Mouse (Mus musculus): ENCODE measurements around the gene Pdzk1ip1. TPM values are rescaled to one million over a fixed set of nuclear protein-coding genes. Genes with fewer than 3 reads are reported as not detected.

Gene Pdzk1ip1
- polyA plus RNA-seq, 1 experiment from 2014 or later, result 3.0 TPM

DNA sequence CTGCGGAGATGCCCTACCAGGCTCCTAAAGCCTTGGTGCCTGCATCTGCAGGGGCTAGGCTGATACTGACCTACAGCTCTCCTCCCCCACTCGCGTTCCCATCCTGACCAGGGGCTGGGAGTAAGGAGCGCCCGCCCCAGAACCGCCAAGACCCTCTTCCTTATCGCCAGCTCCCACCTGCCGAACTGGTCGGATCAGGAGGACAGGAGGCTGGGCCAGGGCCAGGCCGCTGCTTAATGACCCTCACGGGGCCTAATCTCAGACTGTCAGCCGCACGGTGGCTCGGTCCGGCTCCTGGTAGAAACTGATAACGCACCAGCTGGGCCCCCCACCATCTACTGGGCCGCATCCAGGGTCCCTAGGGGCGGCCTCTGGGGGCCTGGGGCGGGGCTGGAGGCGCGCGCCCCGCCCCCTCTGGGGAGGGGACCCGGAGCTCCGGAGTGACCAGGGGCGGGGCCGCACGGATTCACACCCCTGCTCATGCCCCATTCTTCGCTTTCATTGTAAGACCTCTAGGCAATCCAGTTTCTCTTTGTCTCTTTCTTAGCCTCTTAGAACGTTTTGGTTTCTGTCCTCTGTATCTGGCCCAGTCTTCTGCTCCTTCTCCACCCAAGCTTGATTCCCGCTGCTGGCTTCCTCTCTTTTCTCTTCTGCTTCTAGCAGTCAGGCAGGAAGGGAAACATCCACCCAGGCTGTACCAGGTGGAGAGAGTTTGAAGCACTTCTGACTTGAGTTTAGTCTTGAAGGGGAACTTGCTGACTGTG, 7.3 kb downstream of the Pdzk1ip1 start:
- H3K4me3 ChIP-seq (replicated peaks), result peak overlapping the region; percentile 45
- H3K27me3 ChIP-seq (replicated peaks), result peaks cover 56% of the 10 kb centered on the region
- no peaks in the 10 kb centered on the region for H3K36me3 ChIP-seq
- H3K9ac ChIP-seq (replicated peaks), result peak overlapping the region; percentile 56
- peak; percentile 57 for ATAC-seq (ENCODE audit: low FRiP score)
- H3K4me2 ChIP-seq, result peak overlapping the region; percentile 93
- no peak overlapping the region for H3K27ac ChIP-seq (replicated peaks)
- H3K9me3 ChIP-seq (replicated peaks), result no peaks in the 10 kb centered on the region
- under 1% methylated on average over 31 of the region's 31 CpGs for WGBS
- peaks cover 17% of the 10 kb centered on the region for H3K4me1 ChIP-seq

DNA sequence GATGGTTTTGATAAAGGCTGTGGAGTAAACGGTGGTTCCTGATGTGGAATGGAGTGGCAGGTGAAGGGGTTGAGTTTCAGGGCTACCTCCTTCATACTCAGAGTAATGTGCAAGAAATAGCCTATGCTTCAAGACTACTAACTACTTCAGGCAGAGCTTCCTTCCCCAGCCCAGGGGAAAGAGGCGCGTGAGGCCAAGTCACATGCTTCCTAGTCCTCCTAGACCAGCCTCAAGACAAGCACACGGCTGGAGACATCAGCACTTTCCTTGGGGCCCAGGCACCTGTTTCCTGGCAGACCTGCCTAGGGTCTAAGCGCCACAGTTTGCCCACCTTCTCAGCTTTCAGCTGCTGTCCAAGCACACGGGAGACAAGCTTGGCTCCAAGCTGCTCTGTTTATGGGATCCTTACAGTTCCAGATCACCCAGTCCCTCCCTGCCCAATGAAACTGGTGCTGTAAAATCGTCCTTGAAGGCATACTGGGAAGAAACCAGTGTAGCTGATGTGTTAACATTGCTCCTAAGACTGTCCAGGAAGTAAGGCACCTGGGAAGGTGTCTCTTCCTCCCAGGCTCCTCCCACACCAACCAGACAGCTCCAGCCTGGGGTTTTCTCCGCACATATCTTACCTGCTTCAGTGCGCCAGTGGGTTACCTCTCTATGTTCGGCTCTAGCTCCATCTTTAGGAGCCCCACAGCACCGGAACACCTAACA, 8.1 kb downstream of the Pdzk1ip1 start:
- no peaks in the 10 kb centered on the region for H3K36me3 ChIP-seq
- H3K9ac ChIP-seq (replicated peaks), result 0 out of 2 replicates have a peak overlapping the region, but pooled peaks have one; percentile 15
- peak overlapping the region; percentile 93 for H3K4me2 ChIP-seq
- peak; percentile 51 for ATAC-seq (ENCODE audit: low FRiP score)
- H3K27ac ChIP-seq (replicated peaks), result no peak overlapping the region
- no peaks in the 10 kb centered on the region for H3K9me3 ChIP-seq (replicated peaks)
- H3K4me3 ChIP-seq (replicated peaks), result peak overlapping the region; percentile 18
- H3K27me3 ChIP-seq (replicated peaks), result peaks cover 60% of the 10 kb centered on the region
- WGBS, result 19% methylated on average over 11 of the region's 11 CpGs
- H3K4me1 ChIP-seq, result peaks cover 17% of the 10 kb centered on the region

DNA sequence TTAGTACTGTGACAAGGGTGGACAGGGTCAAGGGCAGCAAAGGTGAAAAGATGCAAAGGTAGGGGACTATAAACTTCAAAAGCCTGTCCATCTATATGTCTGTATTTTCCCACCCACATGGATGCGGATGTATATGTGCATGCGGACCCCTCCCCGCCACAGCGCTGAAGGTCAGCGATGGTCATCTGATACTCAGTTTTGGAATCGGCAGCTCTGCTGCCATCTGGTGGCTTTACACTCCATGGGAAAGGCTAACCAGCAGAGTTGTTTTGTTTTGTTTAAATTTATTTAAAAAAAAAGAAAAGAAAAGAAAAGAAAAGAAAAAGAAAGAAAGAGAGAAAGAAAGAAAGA, 8.6 kb downstream of the Pdzk1ip1 start:
- Histone ChIP-seq H3K4me1 (peaks cover 17% of the 10 kb centered on the region), H3K36me3 (no peaks in the 10 kb centered on the region), H3K9me3 (replicated peaks) (no peaks in the 10 kb centered on the region), H3K9ac (replicated peaks) (0 out of 2 replicates have a peak overlapping the region, but pooled peaks have one; percentile 15), H3K27me3 (replicated peaks) (peaks cover 60% of the 10 kb centered on the region), H3K27ac (replicated peaks) (no peak overlapping the region), H3K4me3 (replicated peaks) (peak overlapping the region; percentile 18), H3K4me2 (peak overlapping the region; percentile 93)
- under 1% methylated on average over 6 of the region's 6 CpGs for WGBS
- peak; percentile 63 for ATAC-seq (ENCODE audit: low FRiP score)

DNA sequence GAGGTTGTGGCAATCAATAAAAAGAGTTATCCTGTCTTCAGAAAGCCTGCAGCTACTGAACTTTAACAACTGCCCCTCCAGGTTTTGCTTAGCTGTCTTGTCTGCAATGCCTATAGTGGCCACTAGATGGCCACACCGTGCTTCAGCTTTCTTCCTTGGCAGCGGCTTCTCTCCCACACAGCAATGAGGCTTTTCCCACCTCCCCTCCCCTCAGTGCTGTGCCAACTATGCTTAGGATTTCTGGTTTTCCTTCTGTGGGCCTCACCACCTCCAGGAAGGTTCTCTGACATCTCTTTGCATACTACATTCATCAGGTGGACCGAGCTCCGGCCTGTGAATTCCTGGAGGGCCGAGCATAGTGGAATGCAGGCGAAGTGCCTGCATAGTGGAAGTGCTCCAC, 13.2 kb downstream of the Pdzk1ip1 start:
- 0 out of 2 replicates have a peak overlapping the region, but pooled peaks have one; percentile 17 for H3K4me2 ChIP-seq
- H3K27me3 ChIP-seq (replicated peaks), result peaks cover 30% of the 10 kb centered on the region
- no peaks in the 10 kb centered on the region for H3K36me3 ChIP-seq
- WGBS, result 45% methylated on average over 6 of the region's 6 CpGs
- no peak overlapping the region for H3K27ac ChIP-seq (replicated peaks)
- no peak overlapping the region for H3K9ac ChIP-seq (replicated peaks)
- peak; percentile 78 for ATAC-seq (ENCODE audit: low FRiP score)
- H3K9me3 ChIP-seq (replicated peaks), result no peaks in the 10 kb centered on the region
- no peak overlapping the region for H3K4me3 ChIP-seq (replicated peaks)
- peaks cover 5% of the 10 kb centered on the region for H3K4me1 ChIP-seq

DNA sequence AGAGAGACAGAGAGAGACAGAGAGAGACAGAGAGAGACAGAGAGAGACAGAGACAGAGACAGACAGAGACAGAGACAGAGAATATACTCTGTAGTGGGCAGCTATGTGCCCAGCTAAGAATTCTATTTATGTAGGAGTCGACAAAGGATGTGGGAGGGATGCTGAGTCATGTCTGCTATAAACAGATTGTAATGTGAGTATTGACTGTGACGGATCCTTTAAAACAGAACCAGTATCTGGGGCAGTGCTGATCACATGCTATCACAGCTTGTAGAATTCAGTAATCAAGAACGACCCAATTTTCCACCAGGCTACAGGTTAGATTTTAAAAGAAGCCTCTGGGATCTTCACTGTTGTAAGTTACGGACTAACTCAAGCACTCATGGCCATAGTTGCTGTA, 15.0 kb downstream of the Pdzk1ip1 start:
- Histone ChIP-seq H3K9me3 (replicated peaks) (no peaks in the 10 kb centered on the region), H3K9ac (replicated peaks) (no peak overlapping the region), H3K27me3 (replicated peaks) (peaks cover 15% of the 10 kb centered on the region; the same call in 1 of the 2 replicates), H3K27ac (replicated peaks) (no peak overlapping the region), H3K4me2 (no peak overlapping the region), H3K36me3 (no peaks in the 10 kb centered on the region), H3K4me1 (no peaks in the 10 kb centered on the region), H3K4me3 (replicated peaks) (no peak overlapping the region)
- ATAC-seq (ENCODE audit: low FRiP score), result no peak
- WGBS, result 73% methylated on average over 4 of the region's 4 CpGs

DNA sequence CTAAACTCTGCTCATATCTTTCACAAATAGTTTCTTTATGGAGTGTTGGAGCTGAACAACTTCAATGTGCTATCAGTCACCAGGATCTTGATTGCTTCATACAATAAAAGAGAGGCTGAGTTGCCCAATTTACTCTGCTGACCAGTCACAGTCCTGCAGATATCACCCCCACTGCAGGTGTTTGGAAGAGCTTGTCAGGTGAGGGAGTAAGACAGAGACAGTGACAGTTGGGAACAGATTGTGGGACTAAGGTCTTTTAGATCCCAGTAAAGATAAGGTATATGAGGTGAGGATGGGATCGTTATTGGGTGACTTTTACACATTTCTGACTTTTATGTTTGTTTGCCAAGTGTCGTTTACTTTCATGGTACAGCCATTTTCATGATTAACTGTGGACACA, 22.7 kb downstream of the Pdzk1ip1 start:
- H3K4me2 ChIP-seq, result no peak overlapping the region
- 83% methylated on average over 2 of the region's 2 CpGs for WGBS

DNA sequence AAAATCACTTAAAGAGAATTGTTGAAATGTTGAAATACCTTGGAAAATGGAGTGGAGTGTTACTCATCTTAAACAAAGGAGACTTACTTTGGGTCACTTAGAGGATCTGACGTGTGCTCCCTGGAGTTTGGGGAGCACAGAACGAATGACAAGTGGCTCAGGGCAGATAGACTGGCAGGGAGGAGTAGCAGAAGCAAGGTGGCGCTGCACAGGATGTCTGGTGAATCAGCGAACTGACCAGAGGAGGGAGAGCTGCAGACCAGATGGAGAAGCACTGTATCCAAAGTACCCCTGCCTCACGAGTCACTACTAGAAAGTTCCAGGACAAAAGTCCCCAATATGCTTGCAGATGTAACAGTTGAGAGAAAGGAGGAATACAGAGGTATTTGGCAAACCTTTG, 24.8 kb downstream of the Pdzk1ip1 start:
- Histone ChIP-seq H3K27ac (replicated peaks) (no peak overlapping the region), H3K4me1 (no peaks in the 10 kb centered on the region), H3K4me2 (no peak overlapping the region), H3K27me3 (replicated peaks) (no peaks in the 10 kb centered on the region), H3K9me3 (replicated peaks) (no peaks in the 10 kb centered on the region), H3K4me3 (replicated peaks) (no peak overlapping the region), H3K9ac (replicated peaks) (no peak overlapping the region), H3K36me3 (no peaks in the 10 kb centered on the region)
- WGBS, result 26% methylated on average over 5 of the region's 5 CpGs
- no peak for ATAC-seq (ENCODE audit: low FRiP score)

More for the DNA sequence above, 22.7 kb downstream of the Pdzk1ip1 start:
- H3K27me3 ChIP-seq (replicated peaks), result no peaks in the 10 kb centered on the region
- no peaks in the 10 kb centered on the region for H3K4me1 ChIP-seq
- H3K9me3 ChIP-seq (replicated peaks), result no peaks in the 10 kb centered on the region
- no peak overlapping the region for H3K27ac ChIP-seq (replicated peaks)
- ATAC-seq (ENCODE audit: low FRiP score), result no peak
- no peak overlapping the region for H3K4me3 ChIP-seq (replicated peaks)
- H3K36me3 ChIP-seq, result no peaks in the 10 kb centered on the region
- no peak overlapping the region for H3K9ac ChIP-seq (replicated peaks)

DNA sequence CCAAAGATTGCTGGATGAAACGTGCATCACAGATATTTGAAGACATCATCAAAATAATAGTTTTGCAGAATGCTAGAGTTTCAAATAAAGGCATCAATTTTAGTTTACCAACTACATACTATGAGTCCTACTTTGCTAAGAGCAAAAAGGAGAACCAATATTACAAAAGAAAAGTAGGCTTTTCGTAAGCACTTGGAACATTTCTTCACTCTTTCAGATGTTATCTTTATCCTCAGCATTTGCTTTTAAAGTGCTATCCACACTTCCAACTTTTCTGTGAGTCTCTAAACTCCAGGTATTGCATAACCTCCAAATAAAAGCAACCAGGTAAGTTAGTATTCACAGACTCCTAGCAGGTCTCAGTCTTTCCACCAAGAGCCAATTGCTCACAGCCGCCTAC, 31.1 kb downstream of the Pdzk1ip1 start:
- Histone ChIP-seq H3K4me1 (no peaks in the 10 kb centered on the region), H3K9ac (replicated peaks) (no peak overlapping the region), H3K27me3 (replicated peaks) (no peaks in the 10 kb centered on the region; the same call in 1 of the 2 replicates), H3K4me2 (no peak overlapping the region), H3K27ac (replicated peaks) (no peak overlapping the region), H3K9me3 (replicated peaks) (no peaks in the 10 kb centered on the region), H3K4me3 (replicated peaks) (no peak overlapping the region), H3K36me3 (0 out of 2 replicates have a peak, but pooled peaks cover 3% of the 10 kb centered on the region)
- ATAC-seq (ENCODE audit: low FRiP score), result no peak
- WGBS, result 90% methylated on average over 3 of the region's 3 CpGs

DNA sequence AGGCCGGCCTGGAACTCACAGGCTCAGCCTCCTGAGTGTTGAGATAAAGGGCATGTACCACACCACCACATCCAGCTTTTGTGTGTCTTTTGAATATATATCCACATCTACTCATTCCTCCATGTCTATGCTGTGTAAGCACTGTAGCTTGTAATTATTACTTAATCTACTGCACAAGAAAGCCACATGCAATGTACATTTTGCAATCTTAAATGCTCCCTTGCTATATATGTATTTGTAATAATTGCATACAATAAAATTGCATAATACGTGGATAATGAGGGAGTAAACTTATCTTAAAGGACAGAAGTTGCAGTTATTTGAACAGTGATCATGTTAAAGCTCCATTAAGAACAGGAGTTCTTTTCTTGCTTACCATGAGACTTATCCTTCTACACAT, 32.7 kb downstream of the Pdzk1ip1 start:
- Histone ChIP-seq H3K4me1 (no peaks in the 10 kb centered on the region), H3K9ac (replicated peaks) (no peak overlapping the region), H3K27me3 (replicated peaks) (no peaks in the 10 kb centered on the region; the same call in 1 of the 2 replicates), H3K36me3 (0 out of 2 replicates have a peak, but pooled peaks cover 3% of the 10 kb centered on the region), H3K4me3 (replicated peaks) (no peak overlapping the region), H3K27ac (replicated peaks) (no peak overlapping the region), H3K4me2 (no peak overlapping the region), H3K9me3 (replicated peaks) (no peaks in the 10 kb centered on the region)
- ATAC-seq (ENCODE audit: low FRiP score), result no peak
- WGBS, result 78% methylated on average over 2 of the region's 2 CpGs

DNA sequence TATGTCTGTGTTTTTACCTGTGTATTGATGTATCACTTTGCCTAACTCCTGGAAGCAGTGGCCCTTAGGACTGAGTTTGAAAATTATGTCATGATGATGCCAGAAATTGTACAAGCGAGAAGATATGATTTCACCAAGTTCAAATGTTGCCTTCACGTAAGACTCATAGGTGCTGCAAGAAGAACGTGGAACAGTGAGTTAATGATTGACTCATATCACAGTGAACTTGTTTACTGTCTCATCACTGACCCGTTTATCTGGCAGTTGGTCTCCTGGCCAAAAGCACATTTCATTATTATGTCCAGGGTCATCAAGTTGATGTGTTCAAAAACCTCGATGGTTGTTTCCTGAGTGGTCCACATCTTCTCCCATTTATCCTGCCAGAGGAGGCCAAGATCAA, 33.1 kb downstream of the Pdzk1ip1 start:
- H3K4me1 ChIP-seq, result no peaks in the 10 kb centered on the region
- H3K4me2 ChIP-seq, result no peak overlapping the region
- 0 out of 2 replicates have a peak, but pooled peaks cover 3% of the 10 kb centered on the region for H3K36me3 ChIP-seq
- H3K27me3 ChIP-seq (replicated peaks), result no peaks in the 10 kb centered on the region; the same call in 1 of the 2 replicates
- no peak for ATAC-seq (ENCODE audit: low FRiP score)
- H3K9me3 ChIP-seq (replicated peaks), result no peaks in the 10 kb centered on the region
- 86% methylated on average over 5 of the region's 5 CpGs for WGBS
- H3K4me3 ChIP-seq (replicated peaks), result no peak overlapping the region
- H3K9ac ChIP-seq (replicated peaks), result no peak overlapping the region
- H3K27ac ChIP-seq (replicated peaks), result no peak overlapping the region

DNA sequence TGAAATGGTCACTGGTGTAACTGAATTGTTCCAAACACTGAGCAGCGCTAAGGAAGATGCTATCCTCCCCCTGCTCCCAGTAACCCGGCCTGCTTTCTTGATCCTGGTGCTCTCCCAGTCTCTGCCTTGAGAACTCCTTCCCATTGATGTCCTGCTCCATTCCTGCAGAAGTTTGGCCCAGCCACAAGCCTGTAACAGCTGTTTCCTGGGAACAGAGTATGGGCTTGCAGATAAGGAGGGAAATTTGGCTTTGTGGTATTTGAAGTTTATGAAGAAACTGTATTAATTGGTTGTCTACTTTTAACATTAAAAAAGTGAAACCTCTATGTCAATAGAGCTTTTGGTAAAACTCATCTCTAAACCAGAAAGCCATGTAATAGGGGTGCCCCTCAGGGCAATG, 35.0 kb downstream of the Pdzk1ip1 start:
- Histone ChIP-seq H3K4me1 (no peaks in the 10 kb centered on the region), H3K36me3 (0 out of 2 replicates have a peak, but pooled peaks cover 3% of the 10 kb centered on the region), H3K4me2 (no peak overlapping the region), H3K27me3 (replicated peaks) (no peaks in the 10 kb centered on the region; the same call in 1 of the 2 replicates), H3K27ac (replicated peaks) (no peak overlapping the region), H3K4me3 (replicated peaks) (no peak overlapping the region), H3K9me3 (replicated peaks) (no peaks in the 10 kb centered on the region), H3K9ac (replicated peaks) (no peak overlapping the region)
- WGBS, result 67% methylated on average over 2 of the region's 2 CpGs
- no peak for ATAC-seq (ENCODE audit: low FRiP score)

DNA sequence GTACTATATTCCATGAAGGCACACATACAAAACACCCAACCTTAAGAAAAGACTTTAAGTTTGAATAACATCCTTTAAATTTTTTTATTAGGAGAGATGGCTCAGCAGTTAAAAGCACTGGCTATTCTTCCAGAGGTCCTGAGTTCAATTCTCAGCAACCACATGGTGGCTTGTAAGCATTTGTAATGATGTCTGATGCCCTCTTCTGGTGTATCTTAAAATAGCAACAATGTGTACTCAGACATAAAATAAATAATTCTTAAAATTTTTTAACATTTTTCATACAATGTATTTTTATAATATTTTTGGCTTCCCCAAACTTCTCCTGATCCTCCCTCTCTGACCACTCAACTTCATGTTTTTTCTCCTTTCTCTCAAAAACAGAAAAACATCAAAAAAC, 36.2 kb downstream of the Pdzk1ip1 start:
- no peaks in the 10 kb centered on the region for H3K9me3 ChIP-seq (replicated peaks)
- H3K4me1 ChIP-seq, result no peaks in the 10 kb centered on the region
- H3K27me3 ChIP-seq (replicated peaks), result no peaks in the 10 kb centered on the region; the same call in 1 of the 2 replicates
- no peak overlapping the region for H3K27ac ChIP-seq (replicated peaks)
- H3K36me3 ChIP-seq, result no peaks in the 10 kb centered on the region
- no peak for ATAC-seq (ENCODE audit: low FRiP score)
- no peak overlapping the region for H3K4me2 ChIP-seq
- no peak overlapping the region for H3K9ac ChIP-seq (replicated peaks)
- H3K4me3 ChIP-seq (replicated peaks), result no peak overlapping the region

Measured in neural tube, embryonic 15.5 days (tissue).